Mouse (Mus musculus): ENCODE measurements around the gene Rbms3.

- TF ChIP-seq CTCF (IDR thresholded peaks at IDR 0.05; ENCODE audit: insufficient read depth, low read depth, low read length), result no peak
- TF ChIP-seq POLR2A (IDR thresholded peaks at IDR 0.05; ENCODE audit: insufficient read depth, low read depth, low read length), result no peak
Measured at GRCm38 (mm10) chr9:116923151-116923550, 706.6 kb downstream of the Rbms3 start.
